Mouse (Mus musculus) hindbrain, embryonic 12.5 days (tissue): Measurements from ENCODE around the gene Atp10b. TPM values are rescaled to one million over a fixed set of nuclear protein-coding genes. Genes with fewer than 3 reads are reported as not detected.
A peak's percentile ranks its signal among the peaks of the same experiment; 100 is the strongest.

ENCODE experiments used
- ATAC-seq: fragments of 200-750 bp; cut with Nextera tagmentation; 2 replicates; pipeline ENCODE4 v1.8.0; 2017; ENCODE audit warnings: moderate TSS enrichment; ENCODE audit not compliant: low FRiP score
- H3K27ac ChIP-seq: fragments of 300-500 bp; sonication (generic); 2 replicates; pipeline ENCODE4 v1.5.1; 2016; ENCODE audit warnings: mild to moderate bottlenecking
- H3K27me3 ChIP-seq: fragments of 300-500 bp; sonication (generic); 2 replicates; pipeline ENCODE4 v1.6.1; 2016; ENCODE audit warnings: mild to moderate bottlenecking
- H3K36me3 ChIP-seq: fragments of 300-500 bp; sonication (generic); 2 replicates; pipeline ENCODE4 v1.6.1; 2016; ENCODE audit warnings: mild to moderate bottlenecking
- H3K4me1 ChIP-seq: fragments of 300-500 bp; sonication (generic); 2 replicates; pipeline ENCODE4 v1.6.1; 2016
- H3K4me2 ChIP-seq: fragments of 300-500 bp; sonication (generic); replicated peaks from 2 replicates; pipeline ENCODE4 v1.6.1; 2016; ENCODE audit warnings: mild to moderate bottlenecking
- H3K4me3 ChIP-seq: fragments of 300-500 bp; sonication (generic); 2 replicates; pipeline ENCODE4 v1.5.1; 2016; ENCODE audit warnings: mild to moderate bottlenecking
- H3K9ac ChIP-seq: fragments of 300-500 bp; sonication (generic); 2 replicates; pipeline ENCODE4 v1.6.1; 2016; ENCODE audit warnings: mild to moderate bottlenecking, moderate library complexity
- H3K9me3 ChIP-seq: fragments of 300-500 bp; sonication (generic); replicated peaks from 2 replicates; pipeline ENCODE4 v1.6.1; 2016; ENCODE audit warnings: mild to moderate bottlenecking
- WGBS: fragments of 180-500 bp; shearing (Covaris S2); methylation state at CpG from one replicate; pipeline ENCODE4 v1.1.7; 2016; 5-methylcytosine and 5-hydroxymethylcytosine counted together
- polyA plus RNA-seq: library from polyadenylated mRNA; unstranded; fragments of >200 nt; fragmentation: Nextera tagmentation; extraction: Ambion mirVana; gene quantifications from 2 replicates; pipeline ENCODE4 v1.2.1, GENCODE M21; 2016

Gene Atp10b
- polyA plus RNA-seq, 1 experiment from 2014 or later, result 0.59 TPM

DNA sequence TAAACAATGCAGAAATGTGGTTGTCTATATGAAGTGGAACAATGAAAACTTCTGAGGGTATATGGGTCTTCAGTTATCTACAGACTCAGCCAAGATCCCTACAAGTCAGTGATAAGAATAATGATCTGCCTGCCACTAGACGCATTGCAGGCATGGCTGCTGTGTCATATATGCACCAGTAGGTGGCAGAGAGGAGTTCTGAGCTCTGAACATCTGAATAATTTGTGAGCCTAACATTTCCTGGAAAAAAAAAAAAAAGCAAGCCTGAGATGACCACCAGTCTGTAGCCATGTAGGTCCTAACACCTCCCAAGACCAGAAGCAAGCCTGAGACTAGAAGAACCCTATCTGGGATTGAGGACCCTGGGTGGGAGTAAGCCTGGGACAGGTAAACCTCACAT, 63.5 kb downstream of the Atp10b start:
- Histone ChIP-seq H3K9me3 (no peaks in the 10 kb centered on the region), H3K4me3 (no peak overlapping the region), H3K27me3 (no peaks in the 10 kb centered on the region), H3K4me2 (no peak overlapping the region), H3K9ac (no peak overlapping the region), H3K4me1 (no peaks in the 10 kb centered on the region), H3K36me3 (no peaks in the 10 kb centered on the region), H3K27ac (no peak overlapping the region)
- ATAC-seq, result no peak
- WGBS, result 38% methylated on average over 1 of the region's 1 CpGs

DNA sequence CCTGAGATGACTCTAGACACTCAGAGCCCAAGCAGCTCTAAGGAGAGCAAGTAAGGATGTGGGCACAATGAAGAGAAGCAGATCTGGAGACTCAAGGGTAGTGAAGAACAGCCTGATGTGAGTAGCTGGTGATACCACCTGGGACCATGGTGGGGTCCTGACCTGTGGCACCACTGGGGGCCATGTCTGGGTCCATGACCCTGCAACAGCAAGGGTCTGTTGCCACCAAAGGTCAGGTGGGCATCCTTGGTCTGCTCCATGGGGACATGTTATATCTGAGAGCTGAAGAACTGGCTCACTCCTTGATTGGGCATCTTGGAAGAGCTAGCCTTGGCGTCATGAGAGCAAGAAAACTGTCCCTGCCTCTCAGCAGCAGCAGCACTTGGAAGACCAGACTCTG, 64.1 kb downstream of the Atp10b start:
- no peak for ATAC-seq
- no peaks in the 10 kb centered on the region for H3K9me3 ChIP-seq
- H3K9ac ChIP-seq, result no peak overlapping the region
- H3K4me3 ChIP-seq, result no peak overlapping the region
- no peaks in the 10 kb centered on the region for H3K4me1 ChIP-seq
- no peaks in the 10 kb centered on the region for H3K36me3 ChIP-seq
- WGBS, result 89% methylated on average over 1 of the region's 1 CpGs
- H3K4me2 ChIP-seq, result no peak overlapping the region
- no peak overlapping the region for H3K27ac ChIP-seq
- no peaks in the 10 kb centered on the region for H3K27me3 ChIP-seq

DNA sequence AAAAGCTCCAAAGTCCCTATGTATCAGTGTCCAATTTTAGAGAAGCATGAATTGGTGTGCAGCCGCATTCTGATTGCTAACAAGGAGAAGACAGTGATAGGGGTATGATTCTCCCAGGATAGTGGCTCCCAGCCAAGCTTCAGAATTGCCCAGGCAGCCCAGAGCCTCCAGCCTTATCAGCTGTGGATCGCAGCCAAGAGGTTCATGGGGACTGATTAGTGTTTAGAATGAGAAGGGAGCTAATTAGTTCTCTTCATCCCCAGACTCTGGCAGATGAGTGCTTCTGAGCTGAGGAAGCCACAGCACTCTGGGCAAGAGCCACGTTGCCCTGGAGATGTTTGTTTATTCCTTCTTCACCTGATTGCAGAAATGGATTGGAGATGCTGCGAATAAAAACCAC, 67.3 kb downstream of the Atp10b start:
- H3K27ac ChIP-seq, result no peak overlapping the region
- H3K4me1 ChIP-seq, result no peaks in the 10 kb centered on the region
- H3K9ac ChIP-seq, result no peak overlapping the region
- H3K4me3 ChIP-seq, result no peak overlapping the region
- 68% methylated on average over 4 of the region's 4 CpGs for WGBS
- H3K9me3 ChIP-seq, result no peaks in the 10 kb centered on the region
- ATAC-seq, result peak; percentile 57
- no peak overlapping the region for H3K4me2 ChIP-seq
- H3K27me3 ChIP-seq, result no peaks in the 10 kb centered on the region
- no peaks in the 10 kb centered on the region for H3K36me3 ChIP-seq

DNA sequence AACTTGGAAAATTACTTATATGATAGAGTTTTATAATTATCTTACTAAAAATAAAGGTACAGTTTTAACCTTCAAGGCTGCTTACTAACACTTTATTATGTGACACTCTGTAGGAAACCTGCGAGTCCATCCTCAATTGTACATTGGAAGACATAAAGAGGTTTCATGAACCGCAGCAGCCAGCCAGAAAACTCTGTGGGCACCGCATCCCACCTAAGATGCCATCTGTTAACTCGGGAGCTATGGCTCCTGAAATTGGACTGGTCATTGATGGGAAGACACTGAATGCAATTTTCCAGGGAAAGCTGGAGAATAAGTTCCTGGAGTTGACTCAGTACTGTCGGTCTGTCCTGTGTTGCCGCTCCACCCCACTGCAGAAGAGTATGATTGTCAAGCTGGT, 80.6 kb downstream of the Atp10b start:
- ATAC-seq, result no peak
- no peaks in the 10 kb centered on the region for H3K36me3 ChIP-seq
- H3K27ac ChIP-seq, result no peak overlapping the region
- H3K9ac ChIP-seq, result no peak overlapping the region
- H3K4me2 ChIP-seq, result no peak overlapping the region
- H3K4me3 ChIP-seq, result no peak overlapping the region
- H3K4me1 ChIP-seq, result no peaks in the 10 kb centered on the region
- WGBS, result 96% methylated on average over 6 of the region's 6 CpGs
- no peaks in the 10 kb centered on the region for H3K27me3 ChIP-seq
- no peaks in the 10 kb centered on the region for H3K9me3 ChIP-seq

DNA sequence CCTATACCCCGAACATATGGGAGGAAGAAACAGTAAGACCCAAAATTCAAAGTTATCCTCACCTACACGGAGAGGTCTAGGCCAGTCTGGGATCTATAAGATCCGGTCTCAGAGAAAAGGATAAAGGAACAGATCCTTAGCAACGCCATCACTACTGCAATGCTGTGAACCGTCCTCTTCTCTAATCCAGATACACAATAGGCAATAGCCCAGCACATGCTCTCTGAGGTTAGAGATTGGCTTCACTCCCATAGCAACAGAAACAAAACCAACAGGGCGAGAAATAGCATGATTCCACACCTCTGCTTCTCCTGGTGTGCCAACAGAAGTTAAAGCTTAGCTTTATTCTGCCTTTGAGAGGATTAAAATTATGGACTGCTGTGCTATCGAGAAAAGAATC, 82.4 kb downstream of the Atp10b start:
- H3K9me3 ChIP-seq, result no peaks in the 10 kb centered on the region
- H3K27ac ChIP-seq, result no peak overlapping the region
- H3K27me3 ChIP-seq, result no peaks in the 10 kb centered on the region
- WGBS, result 84% methylated on average over 7 of the region's 7 CpGs
- H3K4me3 ChIP-seq, result no peak overlapping the region
- no peak overlapping the region for H3K4me2 ChIP-seq
- H3K9ac ChIP-seq, result no peak overlapping the region
- no peak for ATAC-seq
- no peaks in the 10 kb centered on the region for H3K36me3 ChIP-seq
- no peaks in the 10 kb centered on the region for H3K4me1 ChIP-seq

DNA sequence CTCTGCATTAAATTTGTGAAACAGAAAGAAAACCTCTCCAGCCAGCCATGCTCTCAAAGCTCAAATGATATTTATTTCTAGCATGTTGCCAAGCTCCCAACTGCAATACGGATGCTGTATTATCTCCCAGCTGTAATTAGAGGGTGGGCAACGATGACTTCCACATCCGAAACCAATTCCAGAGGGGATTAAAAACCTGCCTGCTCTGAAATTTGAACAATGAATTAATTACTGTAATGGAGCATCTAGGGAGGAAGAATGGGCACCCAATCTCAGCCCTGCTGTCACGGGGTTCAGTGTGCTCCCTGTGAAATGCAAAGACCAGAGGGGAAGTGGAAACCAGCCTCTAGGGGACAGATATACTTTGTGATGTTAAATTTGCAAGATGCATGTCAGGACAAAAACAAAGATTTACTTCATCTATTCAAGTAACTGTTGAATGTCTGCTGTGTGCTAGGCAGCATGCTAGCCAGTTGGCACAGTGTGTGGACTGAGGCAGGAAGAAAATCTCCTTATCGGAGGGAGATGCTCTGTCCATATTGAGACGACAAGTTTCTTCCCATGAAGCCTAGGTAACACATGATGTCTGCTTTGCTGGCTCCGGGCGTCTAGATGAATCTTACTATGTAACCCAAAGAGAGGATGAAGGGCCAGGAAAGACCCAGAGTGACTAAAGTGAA, 86.8 kb downstream of the Atp10b start:
- H3K4me1 ChIP-seq, result no peaks in the 10 kb centered on the region
- no peaks in the 10 kb centered on the region for H3K27me3 ChIP-seq
- H3K27ac ChIP-seq, result no peak overlapping the region
- no peak for ATAC-seq
- H3K36me3 ChIP-seq, result no peaks in the 10 kb centered on the region
- 81% methylated on average over 8 of the region's 8 CpGs for WGBS
- no peak overlapping the region for H3K4me3 ChIP-seq
- H3K4me2 ChIP-seq, result no peak overlapping the region
- H3K9me3 ChIP-seq, result no peaks in the 10 kb centered on the region
- H3K9ac ChIP-seq, result no peak overlapping the region

DNA sequence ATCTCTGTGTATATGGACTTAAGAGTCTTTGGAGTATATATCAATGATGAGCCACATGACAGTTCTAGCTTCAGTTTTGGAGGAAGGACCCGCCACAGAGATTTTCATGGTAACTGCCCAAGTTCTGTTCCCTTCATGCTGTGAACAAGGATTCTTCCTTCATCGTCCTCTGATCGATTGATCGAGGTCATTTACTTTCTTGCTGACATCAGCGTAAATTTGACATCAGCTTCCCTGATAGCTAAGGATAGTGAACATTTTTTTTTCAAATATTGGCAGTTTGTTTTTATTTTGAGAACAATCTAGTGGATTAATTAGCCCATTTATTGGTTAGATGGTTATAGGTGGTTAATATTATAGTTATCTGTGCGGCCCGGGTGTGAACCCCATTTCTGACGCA, 90.1 kb downstream of the Atp10b start:
- Histone ChIP-seq H3K4me2 (no peak overlapping the region), H3K4me1 (no peaks in the 10 kb centered on the region), H3K4me3 (no peak overlapping the region), H3K27ac (no peak overlapping the region), H3K9me3 (no peaks in the 10 kb centered on the region), H3K9ac (no peak overlapping the region), H3K27me3 (no peaks in the 10 kb centered on the region), H3K36me3 (no peaks in the 10 kb centered on the region)
- 95% methylated on average over 8 of the region's 8 CpGs for WGBS
- ATAC-seq, result no peak

DNA sequence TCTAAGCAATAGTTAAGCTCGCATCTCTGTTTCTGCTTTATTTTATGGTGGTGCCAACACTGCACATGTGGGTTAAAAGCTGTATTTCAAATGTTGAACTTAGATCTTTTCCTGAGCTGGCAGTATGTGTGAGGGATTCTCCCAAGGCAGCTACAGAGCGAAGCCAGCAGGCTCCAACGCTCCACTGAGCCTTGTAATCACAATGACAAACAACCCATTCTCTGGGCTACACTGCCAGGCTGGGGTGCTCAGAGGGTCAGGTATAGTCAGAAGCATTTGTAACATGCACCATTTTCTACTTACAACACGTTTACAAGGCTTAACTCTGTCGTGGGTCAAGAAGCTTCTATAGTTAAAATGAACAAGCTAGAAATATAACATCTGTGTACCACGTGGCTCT, 103.4 kb downstream of the Atp10b start:
- Histone ChIP-seq H3K4me3 (no peak overlapping the region), H3K27me3 (no peaks in the 10 kb centered on the region), H3K4me1 (no peaks in the 10 kb centered on the region), H3K27ac (no peak overlapping the region), H3K9ac (no peak overlapping the region), H3K9me3 (no peaks in the 10 kb centered on the region), H3K36me3 (no peaks in the 10 kb centered on the region), H3K4me2 (no peak overlapping the region)
- WGBS, result 46% methylated on average over 6 of the region's 6 CpGs
- ATAC-seq, result no peak

DNA sequence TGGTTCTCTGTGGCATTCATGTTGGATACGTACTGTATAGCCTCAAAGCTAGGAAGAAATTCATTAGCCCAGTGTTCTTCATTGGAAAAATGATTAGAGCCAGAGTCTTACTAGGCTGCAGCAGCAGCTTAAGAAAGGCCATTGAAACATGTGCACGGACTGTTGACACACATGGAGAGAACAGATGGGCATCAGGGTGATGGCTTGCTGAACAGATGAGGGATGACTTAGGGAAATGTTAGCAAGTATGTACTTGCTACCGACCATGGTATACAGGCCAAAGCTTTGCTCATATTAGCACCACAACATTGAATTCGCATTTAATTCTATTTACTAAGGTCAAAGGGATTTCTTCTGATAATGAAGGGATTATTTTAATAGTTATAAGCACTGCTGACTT, 105.6 kb downstream of the Atp10b start:
- Histone ChIP-seq H3K9me3 (no peaks in the 10 kb centered on the region), H3K4me3 (no peak overlapping the region), H3K27me3 (no peaks in the 10 kb centered on the region), H3K27ac (no peak overlapping the region), H3K9ac (no peak overlapping the region), H3K36me3 (no peaks in the 10 kb centered on the region), H3K4me1 (no peaks in the 10 kb centered on the region), H3K4me2 (no peak overlapping the region)
- no peak for ATAC-seq
- 84% methylated on average over 4 of the region's 4 CpGs for WGBS

DNA sequence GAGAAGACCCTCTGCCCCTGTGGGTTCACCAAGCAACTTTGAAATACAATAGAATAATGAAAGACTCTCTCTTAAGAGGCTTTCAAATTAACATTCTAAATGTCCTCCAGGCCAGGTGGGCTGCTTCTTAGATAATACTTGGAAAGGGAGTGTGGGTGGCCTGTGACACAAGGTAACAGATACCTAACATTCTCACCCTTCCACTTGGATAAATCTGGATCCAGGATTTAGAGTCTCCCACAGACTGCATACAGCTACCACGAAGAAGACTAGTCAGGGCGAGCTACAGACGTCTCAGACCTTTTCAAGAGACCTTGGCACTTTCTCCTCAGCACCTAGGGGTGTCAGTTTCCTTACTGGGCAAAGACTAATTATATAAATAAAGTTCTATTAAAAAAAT, 107.6 kb downstream of the Atp10b start:
- no peak overlapping the region for H3K9ac ChIP-seq
- no peak overlapping the region for H3K4me2 ChIP-seq
- no peak overlapping the region for H3K27ac ChIP-seq
- H3K27me3 ChIP-seq, result no peaks in the 10 kb centered on the region
- H3K9me3 ChIP-seq, result no peaks in the 10 kb centered on the region
- ATAC-seq, result no peak
- 65% methylated on average over 3 of the region's 3 CpGs for WGBS
- no peaks in the 10 kb centered on the region for H3K36me3 ChIP-seq
- no peaks in the 10 kb centered on the region for H3K4me1 ChIP-seq
- H3K4me3 ChIP-seq, result no peak overlapping the region

DNA sequence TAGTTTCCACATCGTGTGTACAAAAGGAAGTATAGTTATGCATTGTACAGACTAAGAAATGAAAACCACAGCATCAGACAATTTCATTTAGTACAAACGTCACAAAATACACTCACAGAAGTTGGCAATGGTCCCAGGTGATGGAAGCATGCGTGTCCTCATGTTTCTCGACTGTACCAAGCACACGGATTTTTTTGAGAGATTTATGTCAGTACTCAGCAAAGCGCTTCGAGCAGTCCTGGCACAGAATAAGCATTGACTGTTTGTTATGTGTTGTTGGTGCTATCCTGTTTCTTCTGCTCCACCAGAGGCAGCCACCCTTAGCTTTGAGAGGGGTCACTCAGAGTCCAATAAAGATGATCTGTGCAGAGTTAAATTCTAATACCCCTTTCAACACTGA, 108.1 kb downstream of the Atp10b start:
- H3K36me3 ChIP-seq, result no peaks in the 10 kb centered on the region
- 86% methylated on average over 7 of the region's 7 CpGs for WGBS
- ATAC-seq, result no peak
- no peak overlapping the region for H3K27ac ChIP-seq
- H3K4me3 ChIP-seq, result no peak overlapping the region
- H3K4me2 ChIP-seq, result no peak overlapping the region
- H3K9ac ChIP-seq, result no peak overlapping the region
- H3K27me3 ChIP-seq, result no peaks in the 10 kb centered on the region
- no peaks in the 10 kb centered on the region for H3K9me3 ChIP-seq
- no peaks in the 10 kb centered on the region for H3K4me1 ChIP-seq

DNA sequence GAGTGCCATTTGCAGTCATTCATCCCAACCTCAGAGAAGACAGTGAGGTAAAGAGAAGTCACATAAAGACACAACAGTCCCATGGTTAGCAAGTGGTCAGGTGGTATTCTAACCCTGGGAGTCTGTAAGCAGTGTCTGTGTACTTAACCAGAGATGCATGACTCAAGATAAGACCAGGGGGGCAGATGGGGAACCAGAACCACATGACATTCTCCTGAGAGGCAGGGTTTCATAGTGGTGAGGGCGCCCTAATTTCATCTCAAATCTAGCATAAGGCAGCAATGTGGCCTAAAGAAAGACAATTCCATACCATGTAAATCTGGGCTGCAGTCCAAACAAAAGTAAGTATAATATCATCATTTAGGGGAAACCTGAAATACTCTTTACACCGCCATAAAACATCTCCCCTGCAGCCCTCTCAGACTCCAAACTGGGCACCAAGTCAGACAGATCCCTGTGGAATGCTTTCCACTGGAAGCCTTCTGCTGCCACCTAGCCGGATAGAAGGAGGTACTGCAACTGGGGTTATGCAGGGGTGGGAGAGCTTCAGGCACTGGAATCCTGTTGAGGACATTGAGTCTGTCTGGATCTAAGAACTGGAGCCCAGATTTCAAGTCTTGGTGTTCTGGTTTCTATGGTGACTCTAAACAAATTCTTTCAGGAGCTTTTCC, 114.0 kb downstream of the Atp10b start:
- Histone ChIP-seq H3K27ac (no peak overlapping the region), H3K4me3 (no peak overlapping the region), H3K9me3 (no peaks in the 10 kb centered on the region), H3K36me3 (no peaks in the 10 kb centered on the region), H3K27me3 (no peaks in the 10 kb centered on the region), H3K4me1 (no peaks in the 10 kb centered on the region), H3K4me2 (no peak overlapping the region), H3K9ac (no peak overlapping the region)
- 57% methylated on average over 3 of the region's 3 CpGs for WGBS
- ATAC-seq, result peak; percentile 69; the same call in 1 of the 2 replicates

DNA sequence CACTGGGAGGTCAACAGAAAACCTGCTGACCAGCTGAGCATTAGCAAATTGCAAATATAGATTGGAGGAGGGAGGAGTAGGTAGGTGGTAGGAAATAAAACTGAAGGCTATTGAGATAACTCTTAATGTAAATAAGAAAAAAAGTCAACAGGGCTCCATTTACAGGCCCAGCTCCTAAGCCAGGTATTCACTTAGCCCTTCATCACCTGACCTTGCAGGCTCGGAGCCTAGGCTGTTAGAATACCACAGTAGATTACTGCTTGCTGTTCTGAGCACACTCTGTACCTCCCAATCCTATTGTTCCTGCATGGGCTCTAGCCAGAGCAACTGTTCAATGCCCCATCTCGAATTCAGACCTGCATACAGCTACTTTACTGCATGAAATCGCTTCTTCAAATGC, 117.8 kb downstream of the Atp10b start:
- Histone ChIP-seq H3K27ac (no peak overlapping the region), H3K9me3 (no peaks in the 10 kb centered on the region), H3K4me1 (peaks cover 11% of the 10 kb centered on the region), H3K9ac (no peak overlapping the region), H3K27me3 (no peaks in the 10 kb centered on the region), H3K36me3 (no peaks in the 10 kb centered on the region), H3K4me2 (no peak overlapping the region), H3K4me3 (no peak overlapping the region)
- ATAC-seq, result no peak
- WGBS, result 86% methylated on average over 3 of the region's 3 CpGs
